Mouse (Mus musculus) frontal cortex, postnatal 14 days (tissue): ENCODE measurements around the gene Mul1.

Source experiments
- DNase-seq, 2 experiments: peaks; one replicate each; pipeline ENCODE4 v3.0.0; 2022; ENCODE audit warnings: low spot score in 2 of 2

The Mul1 gene

GRCm38 (mm10) chr4:138460910-138461309 lies 26.4 kb downstream of the Mul1 start:
- no peak for DNase-seq

GRCm38 (mm10) chr4:138461471-138461870 lies 27.0 kb downstream of the Mul1 start:
- DNase-seq = no peak

- peak in 1 of 2 experiments; percentile 49 for DNase-seq
Observed at GRCm38 (mm10) chr4:138462971-138463831, 28.7 kb downstream of the Mul1 start.

GRCm38 (mm10) chr4:138463832-138464487 lies 29.5 kb downstream of the Mul1 start:
- peak; percentile 61 to 75 for DNase-seq

- DNase-seq = peak in 1 of 2 experiments; percentile 50
Observed at GRCm38 (mm10) chr4:138464667-138465353, 30.3 kb downstream of the Mul1 start.

- DNase-seq = no peak
Observed at GRCm38 (mm10) chr4:138465446-138465845, 31.0 kb downstream of the Mul1 start.

- DNase-seq = no peak
Observed at GRCm38 (mm10) chr4:138466690-138467089, 32.2 kb downstream of the Mul1 start.

- no peak for DNase-seq
Observed at GRCm38 (mm10) chr4:138467451-138467850, 33.0 kb downstream of the Mul1 start.

GRCm38 (mm10) chr4:138469080-138469479 lies 34.6 kb downstream of the Mul1 start:
- DNase-seq = no peak

GRCm38 (mm10) chr4:138471241-138471640 lies 36.8 kb downstream of the Mul1 start:
- no peak for DNase-seq

- no peak for DNase-seq
Observed at GRCm38 (mm10) chr4:138479595-138479994, 45.1 kb downstream of the Mul1 start.

- DNase-seq = no peak
Observed at GRCm38 (mm10) chr4:138480962-138481361, 46.5 kb downstream of the Mul1 start.

GRCm38 (mm10) chr4:138482721-138483120 lies 48.2 kb downstream of the Mul1 start:
- no peak for DNase-seq

- DNase-seq = no peak
Observed at GRCm38 (mm10) chr4:138488241-138488640, 53.8 kb downstream of the Mul1 start.

GRCm38 (mm10) chr4:138491088-138491487 lies 56.6 kb downstream of the Mul1 start:
- no peak for DNase-seq
